Mouse (Mus musculus) heart, embryonic 14.5 days (tissue): ENCODE results near the gene Mob3b. TPM values are rescaled to one million over a fixed set of nuclear protein-coding genes. Genes with fewer than 3 reads are reported as not detected.
"Not testable (repeated sequence)": the region's sequence is repeated elsewhere in the genome, so short reads cannot be mapped to it uniquely, and the experiment has no call there.

Experiments used
- ATAC-seq: fragments of 200-750 bp; cut with Nextera tagmentation; 2 replicates; pipeline ENCODE4 v1.8.0; 2017; ENCODE audit warnings: low read depth, moderate TSS enrichment; ENCODE audit not compliant: insufficient number of reproducible peaks, insufficient read depth, low FRiP score
- H3K27ac ChIP-seq, 2 experiments: fragments of 200-500 bp in 1 of 2; fragments of 300-500 bp in 1 of 2; sonication (generic) in 1 of 2; replicated peaks in 1 of 2; 2 replicates each; pipeline ENCODE4 v1.5.1; 2012 to 2014; ENCODE audit warnings: low read depth in 2 of 2, low read length in 2 of 2, control low read depth in 1 of 2, mild to moderate bottlenecking in 1 of 2, mixed read lengths in 1 of 2; ENCODE audit not compliant: control insufficient read depth in 1 of 2, insufficient read depth in 1 of 2
- H3K27me3 ChIP-seq: fragments of 300-500 bp; sonication (generic); 2 replicates; pipeline ENCODE4 v1.6.1; 2014; ENCODE audit warnings: mild to moderate bottlenecking, low read length, control low read depth; ENCODE audit not compliant: control insufficient read depth, insufficient read depth
- H3K36me3 ChIP-seq: fragments of 300-500 bp; sonication (generic); 2 replicates; pipeline ENCODE4 v1.6.1; 2014; ENCODE audit warnings: mild to moderate bottlenecking, control low read depth, low read length, mixed read lengths; ENCODE audit not compliant: control insufficient read depth, insufficient read depth
- H3K4me1 ChIP-seq, 2 experiments: fragments of 200-500 bp in 1 of 2; fragments of 300-500 bp in 1 of 2; sonication (generic) in 1 of 2; 2 replicates each; pipeline ENCODE4 v1.6.1; 2012 to 2014; ENCODE audit warnings: low read length in 2 of 2, control low read depth in 1 of 2, mixed read lengths in 1 of 2; ENCODE audit not compliant: control insufficient read depth in 2 of 2, insufficient read depth in 2 of 2
- H3K4me2 ChIP-seq: fragments of 300-500 bp; sonication (generic); 2 replicates; pipeline ENCODE4 v1.6.1; 2014; ENCODE audit warnings: mild to moderate bottlenecking, low read length
- H3K4me3 ChIP-seq, 2 experiments: fragments of 200-500 bp in 1 of 2; fragments of 300-500 bp in 1 of 2; sonication (generic) in 1 of 2; 2 replicates each; pipeline ENCODE4 v1.5.1; 2012 to 2014; ENCODE audit warnings: low read length in 2 of 2, mild to moderate bottlenecking in 2 of 2, control low read depth in 1 of 2, low read depth in 1 of 2, moderate library complexity in 1 of 2; ENCODE audit not compliant: control insufficient read depth in 1 of 2, insufficient read depth in 1 of 2
- H3K9ac ChIP-seq: fragments of 300-500 bp; sonication (generic); 2 replicates; pipeline ENCODE4 v1.6.1; 2014; ENCODE audit warnings: mild to moderate bottlenecking, low read length
- H3K9me3 ChIP-seq: fragments of 300-500 bp; sonication (generic); 2 replicates; pipeline ENCODE4 v1.6.1; 2016; ENCODE audit warnings: low read length, control low read depth; ENCODE audit not compliant: control insufficient read depth
- WGBS: fragments of 180-500 bp; shearing (Covaris S2); extraction: QIAGEN DNeasy Blood & Tissue Kit; methylation state at CpG from one replicate; pipeline ENCODE4 v1.1.7; 2014; 5-methylcytosine and 5-hydroxymethylcytosine counted together
- polyA plus RNA-seq: library from polyadenylated mRNA; unstranded; fragments of >200 nt; fragmentation: Nextera tagmentation; extraction: Ambion mirVana; gene quantifications from 2 replicates; pipeline ENCODE4 v1.2.1, GENCODE M21; 2014

Mob3b gene
- polyA plus RNA-seq, 1 experiment from 2014 or later: 3.5 TPM

DNA sequence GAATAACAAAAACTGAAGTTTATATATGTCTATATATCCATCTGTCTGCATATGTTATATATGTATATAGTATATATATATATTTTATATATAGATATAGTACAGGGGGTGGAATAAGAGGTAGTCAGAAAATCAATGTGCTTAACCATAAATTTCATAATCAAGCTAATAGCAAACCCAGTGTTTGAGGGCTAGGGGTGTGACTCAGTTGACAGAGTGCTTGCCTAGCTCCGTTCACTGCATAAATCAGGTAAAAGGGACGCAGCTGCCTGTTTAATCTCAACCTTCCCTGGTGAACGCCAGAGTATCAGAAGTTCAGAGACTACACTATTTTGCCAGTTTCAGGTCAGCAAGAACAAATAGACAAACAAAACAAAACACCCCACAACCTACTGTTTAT is 255.7 kb downstream of the Mob3b start:
- ATAC-seq, H3K27ac ChIP-seq, H3K4me3 ChIP-seq, H3K9ac ChIP-seq, H3K27me3 ChIP-seq, H3K36me3 ChIP-seq, H3K4me1 ChIP-seq, H3K4me2 ChIP-seq, H3K9me3 ChIP-seq: not testable (repeated sequence)
- 50% methylated on average over 3 of the region's 3 CpGs for WGBS

DNA sequence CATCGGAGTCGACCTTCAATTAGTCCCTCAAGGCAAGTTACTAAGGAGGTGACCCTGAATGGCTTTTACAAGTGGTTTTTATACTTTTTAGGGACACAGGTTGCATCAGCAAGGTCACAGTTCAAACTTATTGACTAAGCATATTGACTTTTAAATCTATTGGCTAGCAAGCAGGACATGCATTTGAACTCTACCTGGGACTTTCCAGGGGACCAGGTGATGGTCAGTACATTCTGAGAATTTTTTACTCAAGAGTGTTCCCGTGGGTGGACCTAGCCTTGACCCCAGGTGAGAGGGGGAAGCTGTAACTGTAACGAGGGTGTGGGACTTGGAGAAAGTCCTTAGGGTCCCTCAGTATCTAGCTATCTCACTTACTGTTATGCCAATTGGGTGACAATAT is 256.1 kb downstream of the Mob3b start:
- Histone ChIP-seq H3K4me2 (no peak overlapping the region), H3K9ac (no peak overlapping the region), H3K4me3 (no peak overlapping the region), H3K4me1 (no peaks in the 10 kb centered on the region; a peak in 1 of 4 replicates), H3K27me3 (no peaks in the 10 kb centered on the region), H3K9me3 (0 out of 2 replicates have a peak, but pooled peaks cover 4% of the 10 kb centered on the region), H3K36me3 (no peaks in the 10 kb centered on the region), H3K27ac (no peak overlapping the region)
- no peak for ATAC-seq
- 71% methylated on average over 4 of the region's 4 CpGs for WGBS

DNA sequence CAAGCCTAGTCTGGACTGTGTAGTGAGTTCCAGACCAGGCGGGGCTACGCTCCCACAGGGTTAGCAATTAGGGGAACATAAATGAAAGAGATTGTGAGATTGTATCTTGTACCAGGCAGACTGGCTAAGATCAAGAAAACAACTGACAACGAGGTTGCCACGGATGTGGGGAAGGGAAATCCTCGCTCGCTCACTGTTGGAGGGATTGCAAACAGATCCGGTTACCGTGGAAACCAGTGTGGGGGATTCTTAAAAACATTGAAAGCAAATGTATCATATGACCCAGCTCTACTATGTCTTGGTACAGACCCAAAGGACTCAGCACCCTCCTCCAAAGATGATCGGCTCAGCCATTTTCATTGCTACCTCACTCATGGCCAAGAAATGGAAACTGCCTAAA is 257.1 kb downstream of the Mob3b start:
- Histone ChIP-seq H3K27me3 (no peaks in the 10 kb centered on the region), H3K4me3 (no peak overlapping the region), H3K9me3 (0 out of 2 replicates have a peak, but pooled peaks cover under 1% of the 10 kb centered on the region), H3K36me3 (no peaks in the 10 kb centered on the region), H3K9ac (no peak overlapping the region), H3K4me2 (no peak overlapping the region; the same call in 1 of the 2 replicates), H3K27ac (no peak overlapping the region), H3K4me1 (no peaks in the 10 kb centered on the region; a peak in 1 of 4 replicates)
- 0 out of 2 replicates have a peak, but pooled peaks have one; percentile 47 for ATAC-seq
- 44% methylated on average over 9 of the region's 9 CpGs for WGBS

DNA sequence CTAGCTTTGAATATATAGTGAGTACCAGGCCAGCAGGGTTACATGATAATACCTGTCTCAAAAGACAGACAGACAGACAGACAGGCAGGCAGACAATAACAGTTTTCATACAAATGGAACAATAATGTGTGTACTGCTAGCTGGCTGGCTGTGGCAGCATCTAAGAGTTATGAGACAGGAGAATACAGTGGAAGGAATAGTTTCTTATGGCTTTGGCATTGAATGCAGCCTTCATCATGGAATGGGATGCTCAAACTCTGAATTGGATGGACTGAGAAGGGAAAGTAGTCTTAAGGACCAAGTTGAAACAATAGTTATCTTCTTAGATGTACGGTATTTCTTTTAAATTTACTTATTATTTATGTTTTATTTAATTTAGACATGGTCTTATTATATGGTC is 258.0 kb downstream of the Mob3b start:
- no peaks in the 10 kb centered on the region for H3K36me3 ChIP-seq
- WGBS: 89% methylated on average over 1 of the region's 1 CpGs
- H3K27ac ChIP-seq: no peak overlapping the region
- no peak for ATAC-seq
- H3K27me3 ChIP-seq: no peaks in the 10 kb centered on the region
- H3K4me1 ChIP-seq: no peaks in the 10 kb centered on the region; a peak in 1 of 4 replicates
- no peak overlapping the region for H3K4me3 ChIP-seq
- H3K9me3 ChIP-seq: no peaks in the 10 kb centered on the region
- no peak overlapping the region for H3K9ac ChIP-seq
- H3K4me2 ChIP-seq: no peak overlapping the region

Other genes starting within 250 kb of the Mob3b start
- not detected in 2 replicates for gene Ifnk, start 5.4 kb downstream of the Mob3b start, polyA plus RNA-seq
- 25.7 and 27.3 TPM in 2 replicates for gene C9orf72, start 68.7 kb upstream of the Mob3b start, polyA plus RNA-seq